9 mouse cellular contexts compared by ENCODE assay signal in the genomic region with DNA sequence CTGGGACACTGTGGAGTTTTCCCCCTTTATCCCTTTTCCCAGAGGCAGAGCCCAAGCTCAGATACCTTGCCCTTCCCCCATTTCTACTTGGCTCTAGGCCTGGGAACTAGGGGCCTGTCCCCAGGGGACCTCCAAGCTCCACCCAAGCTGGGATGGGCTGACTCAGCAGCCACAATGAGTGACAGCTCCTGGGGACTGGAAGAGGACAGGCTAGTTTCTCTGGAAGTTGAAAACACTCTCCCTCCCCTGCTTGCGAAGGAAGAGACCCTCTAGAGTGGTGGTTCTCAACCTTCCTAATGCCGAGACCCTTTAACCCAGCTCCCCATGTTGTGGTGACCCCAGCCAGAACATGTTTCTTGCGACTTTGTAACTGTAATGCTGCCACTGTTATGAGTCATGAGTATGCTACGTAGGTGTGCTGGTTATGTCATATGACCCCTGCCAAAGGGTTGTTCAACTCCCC. TPM values are rescaled to one million over a fixed set of nuclear protein-coding genes. Genes with fewer than 3 reads are reported as not detected.
DNase-seq lines count a peak whose midpoint lies in the region; ATAC-seq and TF ChIP-seq lines count a peak whose summit lies in the region.
"Had no signal": no experiment of that assay in that cellular context is flagged by ENCODE, and none has a peak within 500 bp of the region (broad histone marks: within the 10 kb centered on the region; RNA-seq: fewer than 3 reads in every experiment).

No protein-coding gene starts in this region.

- 42% methylated on average over 4 of the region's 4 CpGs for WGBS in lung, embryonic 16.5 days
- 43% methylated on average over 4 of the region's 4 CpGs for WGBS in lung, adult 2 months
- WGBS in embryonic facial prominence, embryonic 11.5 days, result 20% methylated on average over 4 of the region's 4 CpGs
- WGBS in intestine, embryonic 14.5 days, result 43% methylated on average over 4 of the region's 4 CpGs
- WGBS in liver, embryonic 15.5 days (ENCODE audit: insufficient replicate concordance), result 29% methylated on average over 4 of the region's 4 CpGs

- intact Hi-C loops in gastrocnemius, postnatal 36 days (cut with DNase I), result no loop called here

- no peak for DNase-seq in lung, adult 2 months
- peak; percentile 39 for DNase-seq in embryonic facial prominence, embryonic 11.5 days (ENCODE audit: low spot score)
- DNase-seq in intestine, embryonic 14.5 days (ENCODE audit: low spot score), result peak; percentile 64
- no peak for DNase-seq in ovary, postnatal 10 days (ENCODE audit: low spot score)
- DNase-seq in ovary, postnatal 36 days (ENCODE audit: low spot score), result no peak
- DNase-seq in gastrocnemius, postnatal 36 days, result no peak

- H3K9me3 ChIP-seq in lung, embryonic 16.5 days (ENCODE audit: control insufficient read depth, low read length), result no peaks in the 10 kb centered on the region
- H3K9me3 ChIP-seq in embryonic facial prominence, embryonic 11.5 days (replicated peaks; ENCODE audit: control insufficient read depth, low read length), result no peaks in the 10 kb centered on the region
- H3K9me3 ChIP-seq in intestine, embryonic 14.5 days (ENCODE audit: control insufficient read depth, low read length), result no peaks in the 10 kb centered on the region
- no peaks in the 10 kb centered on the region for H3K9me3 ChIP-seq in liver, embryonic 15.5 days (replicated peaks)
- H3K9me3 ChIP-seq: limb, embryonic 12.5 days had no signal

- no peaks in the 10 kb centered on the region for H3K36me3 ChIP-seq in lung, embryonic 16.5 days (ENCODE audit: control insufficient read depth, insufficient read depth, low read length)
- H3K36me3 ChIP-seq in embryonic facial prominence, embryonic 11.5 days (replicated peaks; ENCODE audit: control insufficient read depth, insufficient read depth, low read depth, low read length), result no peaks in the 10 kb centered on the region
- H3K36me3 ChIP-seq in intestine, embryonic 14.5 days (ENCODE audit: control insufficient read depth, insufficient read depth, low read length), result no peaks in the 10 kb centered on the region
- H3K36me3 ChIP-seq in liver, embryonic 15.5 days (replicated peaks), result peaks cover 16% of the 10 kb centered on the region
- H3K36me3 ChIP-seq: limb, embryonic 12.5 days had no signal

- TF ChIP-seq CTCF in lung, adult 2 months (IDR thresholded peaks at IDR 0.05; ENCODE audit: insufficient read depth, low read length), result no peak

- peaks cover 41% of the 10 kb centered on the region for H3K4me1 ChIP-seq in lung, embryonic 16.5 days (replicated peaks; ENCODE audit: control insufficient read depth, insufficient read depth, low read length)
- H3K4me1 ChIP-seq in lung, adult 2 months (ENCODE audit: control insufficient read depth, insufficient read depth, low read length), result peaks cover 16% of the 10 kb centered on the region
- H3K4me1 ChIP-seq in embryonic facial prominence, embryonic 11.5 days (ENCODE audit: control insufficient read depth, insufficient read depth, low read length), result peaks cover 17% of the 10 kb centered on the region
- H3K4me1 ChIP-seq in intestine, embryonic 14.5 days (replicated peaks; ENCODE audit: control insufficient read depth, insufficient read depth, low read length), result peaks cover 67% of the 10 kb centered on the region
- peaks cover 82% of the 10 kb centered on the region for H3K4me1 ChIP-seq in liver, embryonic 15.5 days (replicated peaks)

- TF ChIP-seq POLR2A in lung, adult 2 months (IDR thresholded peaks at IDR 0.05; ENCODE audit: borderline replicate concordance, extremely low read depth, low read depth, low read length), result no peak

- 0 out of 2 replicates have a peak, but pooled peaks cover 2% of the 10 kb centered on the region for H3K27me3 ChIP-seq in lung, embryonic 16.5 days (ENCODE audit: control insufficient read depth, insufficient read depth, low read depth, low read length)
- peaks cover 7% of the 10 kb centered on the region; the same call in 1 of the 2 replicates for H3K27me3 ChIP-seq in embryonic facial prominence, embryonic 11.5 days (ENCODE audit: control insufficient read depth, insufficient read depth, low read length)
- H3K27me3 ChIP-seq in intestine, embryonic 14.5 days (replicated peaks; ENCODE audit: control insufficient read depth, insufficient read depth, low read length), result no peaks in the 10 kb centered on the region
- H3K27me3 ChIP-seq in liver, embryonic 15.5 days, result no peaks in the 10 kb centered on the region

- H3K9ac ChIP-seq in lung, embryonic 16.5 days (ENCODE audit: low read length), result no peak overlapping the region
- H3K9ac ChIP-seq in embryonic facial prominence, embryonic 11.5 days (replicated peaks; ENCODE audit: low read length), result no peak overlapping the region
- H3K9ac ChIP-seq in intestine, embryonic 14.5 days (ENCODE audit: low read length), result no peak overlapping the region
- no peak overlapping the region for H3K9ac ChIP-seq in liver, embryonic 15.5 days
- H3K9ac ChIP-seq: limb, embryonic 12.5 days had no signal

- peak overlapping the region; percentile 71 for H3K27ac ChIP-seq in lung, embryonic 16.5 days (ENCODE audit: low read length)
- H3K27ac ChIP-seq in embryonic facial prominence, embryonic 11.5 days (replicated peaks; ENCODE audit: low read depth, low read length), result no peak overlapping the region
- H3K27ac ChIP-seq in intestine, embryonic 14.5 days (ENCODE audit: low read depth), result no peak overlapping the region
- H3K27ac ChIP-seq in liver, embryonic 15.5 days (replicated peaks), result no peak overlapping the region

- peak overlapping the region; percentile 33; the same call in 1 of the 2 replicates for H3K4me2 ChIP-seq in lung, embryonic 16.5 days (ENCODE audit: low read depth, low read length)
- no peak overlapping the region; the same call in 1 of the 2 replicates for H3K4me2 ChIP-seq in embryonic facial prominence, embryonic 11.5 days (ENCODE audit: low read depth, low read length)
- H3K4me2 ChIP-seq in intestine, embryonic 14.5 days (ENCODE audit: low read length), result peak overlapping the region; percentile 18; the same call in 1 of the 2 replicates
- H3K4me2 ChIP-seq in liver, embryonic 15.5 days, result peak overlapping the region; percentile 27

- peak; percentile 38 for ATAC-seq in lung, embryonic 16.5 days (ENCODE audit: low read depth)
- no peak for ATAC-seq in embryonic facial prominence, embryonic 11.5 days (replicated peaks; ENCODE audit: insufficient number of reproducible peaks, low FRiP score, low TSS enrichment, low read depth)
- peak; percentile 9; the same call in 1 of the 2 replicates for ATAC-seq in intestine, embryonic 14.5 days (replicated peaks; ENCODE audit: low FRiP score, low TSS enrichment, low read depth)
- ATAC-seq in liver, embryonic 15.5 days (ENCODE audit: insufficient read depth), result no peak

- no peak overlapping the region for H3K4me3 ChIP-seq in lung, embryonic 16.5 days (ENCODE audit: low read length)
- no peak overlapping the region for H3K4me3 ChIP-seq in lung, adult 2 months (replicated peaks; ENCODE audit: extremely low read depth, low read depth, low read length)
- H3K4me3 ChIP-seq in embryonic facial prominence, embryonic 11.5 days (ENCODE audit: low read depth, low read length), result no peak overlapping the region
- no peak overlapping the region for H3K4me3 ChIP-seq in intestine, embryonic 14.5 days (ENCODE audit: low read depth, low read length)
- no peak overlapping the region for H3K4me3 ChIP-seq in liver, embryonic 15.5 days (replicated peaks)
- H3K4me3 ChIP-seq: limb, embryonic 12.5 days had no signal

RNA-seq across cellular contexts. Expression of a gene that starts 9.7 kb away (rescaled TPM):
- 63.2 and 68.7 TPM in 2 replicates for polyA plus RNA-seq in lung, embryonic 16.5 days (2015; fragmentation: Nextera tagmentation; extraction: Ambion mirVana)
- polyA plus RNA-seq in lung, adult 2 months (2012; rRNA removed), result 46.8 and 60.1 TPM in 2 replicates
- 31.3 and 36.0 TPM in 2 replicates for polyA plus RNA-seq in embryonic facial prominence, embryonic 11.5 days (2014; fragmentation: Nextera tagmentation; extraction: Ambion mirVana)
- polyA plus RNA-seq in intestine, embryonic 14.5 days (2014; fragmentation: Nextera tagmentation; extraction: Ambion mirVana), result 157 and 165 TPM in 2 replicates
- polyA plus RNA-seq in liver, embryonic 15.5 days (2015; fragmentation: Nextera tagmentation; extraction: Ambion mirVana), result 76.4 and 82.1 TPM in 2 replicates
- 1 to 10 TPM; 2.3 to 3.1 TPM for total RNA-seq in gastrocnemius, postnatal 36 days (2021)

RNA-seq across cellular contexts. Expression of a gene that starts 14.4 kb away (rescaled TPM):
- polyA plus RNA-seq in lung, embryonic 16.5 days (2015; fragmentation: Nextera tagmentation; extraction: Ambion mirVana), result 8.6 and 9.1 TPM in 2 replicates
- polyA plus RNA-seq in lung, adult 2 months (2012; rRNA removed), result 19.1 and 21.6 TPM in 2 replicates
- 6.9 and 7.7 TPM in 2 replicates for polyA plus RNA-seq in embryonic facial prominence, embryonic 11.5 days (2014; fragmentation: Nextera tagmentation; extraction: Ambion mirVana)
- 7.0 and 8.3 TPM in 2 replicates for polyA plus RNA-seq in intestine, embryonic 14.5 days (2014; fragmentation: Nextera tagmentation; extraction: Ambion mirVana)
- 5.1 and 6.0 TPM in 2 replicates for polyA plus RNA-seq in liver, embryonic 15.5 days (2015; fragmentation: Nextera tagmentation; extraction: Ambion mirVana)
- total RNA-seq in gastrocnemius, postnatal 36 days (2021), result 1 to 10 TPM; 4.5 to 6.0 TPM

RNA-seq across cellular contexts. Expression of a gene that starts 14.8 kb away (rescaled TPM):
- polyA plus RNA-seq in lung, embryonic 16.5 days (2015; fragmentation: Nextera tagmentation; extraction: Ambion mirVana), result 26.0 and 29.8 TPM in 2 replicates
- 18.8 and 26.4 TPM in 2 replicates for polyA plus RNA-seq in lung, adult 2 months (2012; rRNA removed)
- 15.5 and 19.5 TPM in 2 replicates for polyA plus RNA-seq in embryonic facial prominence, embryonic 11.5 days (2014; fragmentation: Nextera tagmentation; extraction: Ambion mirVana)
- 16.4 and 16.7 TPM in 2 replicates for polyA plus RNA-seq in intestine, embryonic 14.5 days (2014; fragmentation: Nextera tagmentation; extraction: Ambion mirVana)
- 9.9 and 11.6 TPM in 2 replicates for polyA plus RNA-seq in liver, embryonic 15.5 days (2015; fragmentation: Nextera tagmentation; extraction: Ambion mirVana)
- total RNA-seq in gastrocnemius, postnatal 36 days (2021), result 10 to 100 TPM; 10.6 to 12.9 TPM

RNA-seq across cellular contexts. Expression of a gene that starts 39.1 kb away (rescaled TPM):
- polyA plus RNA-seq in lung, embryonic 16.5 days (2015; fragmentation: Nextera tagmentation; extraction: Ambion mirVana), result 2.8 and 3.1 TPM in 2 replicates
- 12.2 and 20.6 TPM in 2 replicates for polyA plus RNA-seq in lung, adult 2 months (2012; rRNA removed)
- not detected in 2 replicates for polyA plus RNA-seq in embryonic facial prominence, embryonic 11.5 days (2014; fragmentation: Nextera tagmentation; extraction: Ambion mirVana)
- polyA plus RNA-seq in intestine, embryonic 14.5 days (2014; fragmentation: Nextera tagmentation; extraction: Ambion mirVana), result 0.27 and 1.0 TPM in 2 replicates
- polyA plus RNA-seq in liver, embryonic 15.5 days (2015; fragmentation: Nextera tagmentation; extraction: Ambion mirVana), result 4.5 and 4.8 TPM in 2 replicates
- not detected for total RNA-seq in gastrocnemius, postnatal 36 days (2021)

Comparison
In these comparisons a context has a peak if more than half of its experiments do, and no peak if none do; other contexts are left out.
1. ATAC-seq: peak in lung, embryonic 16.5 days (single experiment) and intestine, embryonic 14.5 days (single experiment); none in embryonic facial prominence, embryonic 11.5 days (single experiment) and liver, embryonic 15.5 days (single experiment).
2. DNase-seq: peak in embryonic facial prominence, embryonic 11.5 days (single experiment) and intestine, embryonic 14.5 days (single experiment); none in lung, adult 2 months (single experiment), ovary, postnatal 10 days (single experiment), ovary, postnatal 36 days (single experiment) and gastrocnemius, postnatal 36 days (0 of 2).